Mouse (Mus musculus): ENCODE measurements at regions not wholly inside any gene's neighbourhood (a gene's known extent, or its start where the extent isn't known, plus 50 kb on each side); places are given as distances from the start of the nearest gene placed in this dataset.
A peak's percentile ranks its signal among the peaks of the same experiment; 100 is the strongest.

DNA sequence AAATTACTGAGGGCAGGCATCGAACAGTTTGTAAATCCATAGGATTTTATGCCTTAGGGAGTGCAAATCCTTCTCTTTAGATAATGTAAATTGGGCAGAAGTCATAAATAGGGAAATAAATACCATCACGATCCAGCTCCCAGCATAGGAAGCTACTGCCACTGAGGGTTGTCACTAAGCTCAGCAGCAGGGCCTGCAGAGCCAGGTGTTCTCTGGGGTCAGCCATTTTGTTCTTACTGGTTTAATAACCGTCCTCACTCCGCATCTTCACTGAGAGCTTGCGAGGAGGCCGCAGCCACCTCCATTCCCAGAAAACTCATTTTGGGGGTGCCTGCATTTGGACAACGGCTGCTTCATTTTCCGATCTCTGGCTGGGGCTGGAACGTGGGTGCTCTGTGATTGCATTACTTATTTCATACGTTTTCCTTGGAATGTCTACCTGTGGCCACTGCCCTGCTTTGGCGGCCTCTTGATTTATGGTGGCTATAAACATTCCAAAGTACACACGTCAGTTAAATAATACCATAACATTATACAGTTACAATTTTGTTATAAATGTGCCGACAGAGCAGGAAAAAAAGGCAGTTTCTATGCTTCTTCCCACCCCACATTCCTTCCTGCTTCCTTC is 97.9 kb upstream of the Stx16 start:
- Histone ChIP-seq H3K9ac (replicated peaks) (no peak overlapping the region), H3K27ac (replicated peaks) (no peak overlapping the region), H3K4me1 (no peaks in the 10 kb centered on the region), H3K4me3 (no peak overlapping the region), H3K36me3 (no peaks in the 10 kb centered on the region), H3K9me3 (peaks cover 15% of the 10 kb centered on the region; the same call in 1 of the 2 replicates), H3K27me3 (no peaks in the 10 kb centered on the region), H3K4me2 (replicated peaks) (no peak overlapping the region)
- WGBS: 77% methylated on average over 13 of the region's 13 CpGs
- ATAC-seq (ENCODE audit: low FRiP score, low read depth): no peak

- no peaks in the 10 kb centered on the region for H3K9me3 ChIP-seq
- no peak for ATAC-seq (ENCODE audit: low FRiP score, low read depth)
- H3K36me3 ChIP-seq: no peaks in the 10 kb centered on the region
- no peak overlapping the region for H3K4me3 ChIP-seq
- H3K9ac ChIP-seq (replicated peaks): no peak overlapping the region
- no peak overlapping the region for H3K4me2 ChIP-seq (replicated peaks)
- no peaks in the 10 kb centered on the region for H3K4me1 ChIP-seq
- WGBS: 88% methylated on average over 9 of the region's 9 CpGs
- H3K27ac ChIP-seq (replicated peaks): no peak overlapping the region
- H3K27me3 ChIP-seq: no peaks in the 10 kb centered on the region
Measured at GRCm38 (mm10) chr2:173981036-173981435, 95.1 kb upstream of the Stx16 start.

GRCm38 (mm10) chr2:173987516-173987915 is 88.6 kb upstream of the Stx16 start:
- Histone ChIP-seq H3K27me3 (no peaks in the 10 kb centered on the region), H3K4me3 (no peak overlapping the region), H3K4me1 (peaks cover 3% of the 10 kb centered on the region; the same call in 1 of the 2 replicates), H3K4me2 (replicated peaks) (no peak overlapping the region), H3K27ac (replicated peaks) (no peak overlapping the region), H3K9me3 (no peaks in the 10 kb centered on the region), H3K9ac (replicated peaks) (no peak overlapping the region), H3K36me3 (no peaks in the 10 kb centered on the region)
- no peak for ATAC-seq (ENCODE audit: low FRiP score, low read depth)
- 92% methylated on average over 7 of the region's 7 CpGs for WGBS

DNA sequence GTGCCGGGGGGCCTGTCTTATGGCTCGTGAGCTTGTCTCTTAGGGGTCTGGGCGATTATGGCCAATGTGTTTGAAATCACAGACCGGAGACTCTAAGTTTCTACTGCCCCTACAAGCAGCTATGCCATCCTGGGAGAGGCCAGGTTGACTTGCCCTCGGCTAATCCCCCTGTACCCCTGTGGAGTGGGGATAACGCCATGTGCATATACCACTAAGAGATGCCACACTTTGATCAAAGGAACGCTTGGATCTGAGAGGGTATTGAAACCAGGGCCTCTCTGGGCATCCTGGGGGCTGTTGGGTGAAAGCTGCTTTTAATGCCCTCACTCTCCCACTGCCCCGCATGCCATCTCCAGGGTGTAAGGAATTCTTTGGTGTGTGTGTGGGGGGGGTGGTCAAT is 88.2 kb upstream of the Stx16 start:
- Histone ChIP-seq H3K4me3 (no peak overlapping the region), H3K4me1 (peaks cover 3% of the 10 kb centered on the region; the same call in 1 of the 2 replicates), H3K36me3 (no peaks in the 10 kb centered on the region), H3K9ac (replicated peaks) (no peak overlapping the region), H3K4me2 (replicated peaks) (no peak overlapping the region), H3K27me3 (no peaks in the 10 kb centered on the region), H3K9me3 (no peaks in the 10 kb centered on the region), H3K27ac (replicated peaks) (no peak overlapping the region)
- ATAC-seq (ENCODE audit: low FRiP score, low read depth): no peak
- 82% methylated on average over 8 of the region's 8 CpGs for WGBS

- 62% methylated on average over 11 of the region's 11 CpGs for WGBS
- no peaks in the 10 kb centered on the region for H3K27me3 ChIP-seq
- no peaks in the 10 kb centered on the region for H3K9me3 ChIP-seq
- H3K36me3 ChIP-seq: no peaks in the 10 kb centered on the region
- H3K4me2 ChIP-seq (replicated peaks): no peak overlapping the region
- H3K27ac ChIP-seq (replicated peaks): no peak overlapping the region
- no peak overlapping the region for H3K4me3 ChIP-seq
- no peak overlapping the region for H3K9ac ChIP-seq (replicated peaks)
- no peak for ATAC-seq (ENCODE audit: low FRiP score, low read depth)
- peaks cover 5% of the 10 kb centered on the region; the same call in 1 of the 2 replicates for H3K4me1 ChIP-seq
Measured at GRCm38 (mm10) chr2:173988641-173989336, 87.3 kb upstream of the Stx16 start.

DNA sequence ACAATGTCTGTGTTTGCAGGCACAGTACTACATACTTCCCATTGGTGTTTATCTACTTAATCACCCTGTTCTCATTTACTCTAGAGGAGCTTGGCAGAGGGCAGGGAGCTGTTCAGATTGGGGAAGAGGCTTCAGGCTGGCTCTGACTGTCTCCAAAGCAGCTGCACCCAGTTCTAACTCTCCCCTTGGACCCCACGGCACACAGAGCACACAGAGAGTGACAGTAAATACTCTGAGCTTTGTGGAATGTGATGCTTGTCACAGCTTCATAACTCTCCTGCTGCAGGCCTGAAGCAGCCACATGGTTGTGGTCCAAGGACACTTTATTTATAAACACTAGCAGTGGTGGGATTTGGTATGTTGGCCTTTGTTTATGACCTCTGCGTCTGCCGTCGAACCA is 85.4 kb upstream of the Stx16 start:
- Histone ChIP-seq H3K4me2 (replicated peaks) (no peak overlapping the region), H3K27ac (replicated peaks) (no peak overlapping the region), H3K9ac (replicated peaks) (no peak overlapping the region), H3K9me3 (no peaks in the 10 kb centered on the region), H3K4me1 (peaks cover 14% of the 10 kb centered on the region), H3K4me3 (no peak overlapping the region), H3K36me3 (no peaks in the 10 kb centered on the region), H3K27me3 (no peaks in the 10 kb centered on the region)
- ATAC-seq (ENCODE audit: low FRiP score, low read depth): no peak
- 92% methylated on average over 4 of the region's 4 CpGs for WGBS

GRCm38 (mm10) chr2:173991447-173991846 is 84.7 kb upstream of the Stx16 start:
- Histone ChIP-seq H3K27me3 (no peaks in the 10 kb centered on the region), H3K36me3 (no peaks in the 10 kb centered on the region), H3K9me3 (no peaks in the 10 kb centered on the region), H3K27ac (replicated peaks) (no peak overlapping the region), H3K9ac (replicated peaks) (no peak overlapping the region), H3K4me2 (replicated peaks) (no peak overlapping the region), H3K4me1 (peaks cover 14% of the 10 kb centered on the region), H3K4me3 (no peak overlapping the region)
- ATAC-seq (ENCODE audit: low FRiP score, low read depth): no peak
- WGBS: 82% methylated on average over 15 of the region's 15 CpGs

- Histone ChIP-seq H3K27me3 (no peaks in the 10 kb centered on the region), H3K27ac (replicated peaks) (no peak overlapping the region), H3K36me3 (no peaks in the 10 kb centered on the region), H3K4me1 (peaks cover 14% of the 10 kb centered on the region), H3K9me3 (no peaks in the 10 kb centered on the region), H3K4me2 (replicated peaks) (no peak overlapping the region), H3K4me3 (no peak overlapping the region), H3K9ac (replicated peaks) (no peak overlapping the region)
- WGBS: 40% methylated on average over 5 of the region's 5 CpGs
- ATAC-seq (ENCODE audit: low FRiP score, low read depth): 0 out of 2 replicates have a peak, but pooled peaks have one; percentile 27
Measured at GRCm38 (mm10) chr2:173992041-173992440, 84.1 kb upstream of the Stx16 start.

DNA sequence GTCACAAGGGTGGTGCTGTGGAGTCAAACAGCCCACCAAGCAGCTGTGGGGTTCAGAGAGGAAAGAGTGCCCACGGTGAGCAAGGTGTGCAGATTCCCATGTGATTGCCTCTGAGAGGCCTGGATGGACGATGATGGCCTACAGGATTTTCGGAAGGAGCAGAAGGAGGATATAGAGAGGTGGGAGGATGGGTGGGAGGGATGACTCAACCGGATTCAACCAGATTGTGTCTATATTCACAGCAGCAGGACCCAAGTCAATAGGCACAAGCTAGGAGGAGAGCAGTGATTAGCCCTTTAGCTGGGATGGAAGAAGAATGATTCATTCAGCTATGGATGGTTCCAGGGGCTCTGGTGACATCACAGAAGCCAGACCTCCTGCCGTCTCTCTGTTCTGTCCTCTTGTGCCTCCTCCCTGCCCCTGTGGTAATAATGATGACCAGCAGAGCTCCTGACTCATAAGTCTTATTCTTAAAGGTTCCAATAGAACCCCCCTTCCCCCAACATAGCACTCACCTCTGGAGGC is 82.6 kb upstream of the Stx16 start:
- no peak for ATAC-seq (ENCODE audit: low FRiP score, low read depth)
- no peaks in the 10 kb centered on the region for H3K36me3 ChIP-seq
- H3K27me3 ChIP-seq: no peaks in the 10 kb centered on the region
- H3K9me3 ChIP-seq: no peaks in the 10 kb centered on the region
- H3K27ac ChIP-seq (replicated peaks): no peak overlapping the region
- peaks cover 14% of the 10 kb centered on the region for H3K4me1 ChIP-seq
- H3K4me3 ChIP-seq: no peak overlapping the region
- no peak overlapping the region for H3K4me2 ChIP-seq (replicated peaks)
- WGBS: 83% methylated on average over 5 of the region's 5 CpGs
- H3K9ac ChIP-seq (replicated peaks): no peak overlapping the region

DNA sequence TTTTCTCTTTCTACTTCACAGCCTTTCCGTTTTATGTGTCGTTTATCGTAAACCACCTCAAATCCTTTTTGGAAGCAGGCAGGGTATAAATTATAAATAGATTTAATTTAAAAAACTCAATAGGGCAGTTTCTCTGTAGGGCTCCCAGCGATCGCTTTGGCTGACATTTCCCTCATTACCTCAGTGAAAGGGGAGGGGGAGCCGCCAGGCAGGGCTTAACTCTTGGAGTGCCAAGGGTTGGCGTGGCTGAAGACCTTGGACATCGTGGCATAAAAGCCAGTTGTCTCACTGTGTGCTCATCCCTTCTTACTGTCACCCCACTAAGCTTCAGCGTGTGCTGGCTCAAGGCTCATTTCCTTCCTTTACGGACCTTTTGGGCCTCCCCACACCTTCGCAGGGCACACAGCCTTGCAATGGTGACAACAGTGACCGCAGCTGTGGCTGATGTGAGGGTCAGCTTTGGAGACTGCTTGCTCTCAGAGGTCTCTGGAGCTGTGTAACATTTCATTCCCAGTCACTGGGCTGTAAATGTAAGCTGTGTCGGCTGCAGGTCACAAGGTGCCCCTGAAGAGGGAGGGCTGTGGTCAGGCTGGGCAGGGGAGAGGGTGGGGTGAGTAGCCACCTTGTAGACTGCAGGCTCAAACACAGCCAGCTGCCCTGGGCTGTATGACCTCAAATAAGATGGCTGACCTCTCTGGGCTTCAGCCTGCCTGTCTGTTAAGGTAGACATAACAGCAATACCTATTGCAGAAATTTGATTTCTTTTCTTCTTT is 81.6 kb upstream of the Stx16 start:
- Histone ChIP-seq H3K27me3 (no peaks in the 10 kb centered on the region), H3K36me3 (no peaks in the 10 kb centered on the region), H3K4me2 (replicated peaks) (no peak overlapping the region), H3K4me1 (peaks cover 14% of the 10 kb centered on the region), H3K4me3 (no peak overlapping the region), H3K9ac (replicated peaks) (no peak overlapping the region), H3K9me3 (no peaks in the 10 kb centered on the region), H3K27ac (replicated peaks) (no peak overlapping the region; the same call in 1 of the 2 replicates)
- peak; percentile 21 for ATAC-seq (ENCODE audit: low FRiP score, low read depth)
- WGBS: 47% methylated on average over 13 of the region's 13 CpGs

- H3K36me3 ChIP-seq: no peaks in the 10 kb centered on the region
- WGBS: 89% methylated on average over 8 of the region's 8 CpGs
- H3K27me3 ChIP-seq: no peaks in the 10 kb centered on the region; the same call in 1 of the 2 replicates
- H3K9ac ChIP-seq (replicated peaks): no peak overlapping the region
- no peak overlapping the region for H3K4me3 ChIP-seq
- H3K9me3 ChIP-seq: peaks cover 7% of the 10 kb centered on the region; the same call in 1 of the 2 replicates
- no peak overlapping the region for H3K4me2 ChIP-seq (replicated peaks)
- peaks cover 14% of the 10 kb centered on the region for H3K4me1 ChIP-seq
- no peak overlapping the region for H3K27ac ChIP-seq (replicated peaks)
- ATAC-seq (ENCODE audit: low FRiP score, low read depth): no peak
Measured at GRCm38 (mm10) chr2:174004666-174005065, 71.4 kb upstream of the Stx16 start.

DNA sequence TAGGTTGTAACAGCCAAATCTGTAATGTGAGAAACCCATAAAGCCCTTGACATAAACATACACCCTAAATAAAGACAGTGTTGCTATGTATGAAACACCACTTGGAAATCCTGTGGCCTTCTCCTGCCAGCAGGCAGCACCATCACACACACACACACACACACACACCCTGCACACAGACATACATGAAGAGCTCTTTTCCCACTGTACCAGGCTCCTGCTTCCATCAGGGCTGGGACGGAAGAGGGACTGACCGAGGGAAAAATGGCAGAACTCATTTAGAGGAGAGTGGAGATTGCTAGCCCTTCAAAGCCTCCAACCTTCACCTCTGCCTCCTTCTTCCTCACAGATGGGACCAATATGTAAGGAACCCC is 68.1 kb upstream of the Stx16 start:
- peaks cover 7% of the 10 kb centered on the region; the same call in 1 of the 2 replicates for H3K9me3 ChIP-seq
- H3K27me3 ChIP-seq: no peaks in the 10 kb centered on the region; the same call in 1 of the 2 replicates
- H3K27ac ChIP-seq (replicated peaks): peak overlapping the region; percentile 58; the same call in 1 of the 2 replicates
- H3K4me1 ChIP-seq: peaks cover 14% of the 10 kb centered on the region
- no peak overlapping the region for H3K4me2 ChIP-seq (replicated peaks)
- no peaks in the 10 kb centered on the region for H3K36me3 ChIP-seq
- no peak overlapping the region for H3K4me3 ChIP-seq
- no peak; the same call in 1 of the 2 replicates for ATAC-seq (ENCODE audit: low FRiP score, low read depth)
- H3K9ac ChIP-seq (replicated peaks): no peak overlapping the region
- 58% methylated on average over 2 of the region's 2 CpGs for WGBS

Measured in midbrain, embryonic 12.5 days (tissue).